Mouse (Mus musculus): ENCODE measurements around the gene Ctcf. TPM values are rescaled to one million over a fixed set of nuclear protein-coding genes. Genes with fewer than 3 reads are reported as not detected.
"Not testable (repeated sequence)": the region's sequence is repeated elsewhere in the genome, so short reads cannot be mapped to it uniquely, and the experiment has no call there.

Ctcf gene
- 132 and 157 TPM in 2 replicates for polyA plus RNA-seq (2016; fragmentation: Nextera tagmentation; extraction: Ambion mirVana)

GRCm38 (mm10) chr8:105636018-105636962 is at the start of gene Ctcf:
Ctcf (plus strand) TSS chr8:105636568.
- peaks cover 15% of the 10 kb centered on the region for H3K36me3 ChIP-seq
- no peaks in the 10 kb centered on the region for H3K27me3 ChIP-seq (ENCODE audit: low read depth, poor library complexity, severe bottlenecking)
- under 1% methylated on average over 125 of the region's 126 CpGs for WGBS
- peak; percentile 97 for DNase-seq (ENCODE audit: low spot score)
- peak within 1 kb of the TSS; percentile 100 for H3K27ac ChIP-seq
- peak within 1 kb of the TSS; percentile 94 for H3K4me3 ChIP-seq
- H3K4me1 ChIP-seq: peaks cover 28% of the 10 kb centered on the region
- no peaks in the 10 kb centered on the region for H3K9me3 ChIP-seq (replicated peaks)

- no peak overlapping the region for H3K4me3 ChIP-seq
- H3K36me3 ChIP-seq: no peaks in the 10 kb centered on the region
- 82% methylated on average over 2 of the region's 2 CpGs for WGBS
- H3K27ac ChIP-seq: no peak overlapping the region
- H3K4me1 ChIP-seq: peaks cover 22% of the 10 kb centered on the region
- no peaks in the 10 kb centered on the region for H3K9me3 ChIP-seq (replicated peaks)
- H3K27me3 ChIP-seq (ENCODE audit: low read depth, poor library complexity, severe bottlenecking): peaks cover 10% of the 10 kb centered on the region
- no peak for DNase-seq (ENCODE audit: low spot score)
These were observed 43.9 kb upstream of the Ctcf start for GRCm38 (mm10) chr8:105592431-105592830.

GRCm38 (mm10) chr8:105593859-105594258 is 42.5 kb upstream of the Ctcf start:
- H3K27ac ChIP-seq: peak overlapping the region; percentile 63; the same call in 1 of the 2 replicates
- H3K4me1 ChIP-seq: peaks cover 22% of the 10 kb centered on the region
- H3K4me3 ChIP-seq: peak overlapping the region; percentile 36
- peak; percentile 59 for DNase-seq (ENCODE audit: low spot score)
- H3K27me3 ChIP-seq (ENCODE audit: low read depth, poor library complexity, severe bottlenecking): peaks cover 10% of the 10 kb centered on the region; the same call in 1 of the 2 replicates
- whole genome bisulfite sequencing: 19% methylated on average over 15 of the region's 15 CpGs
- no peaks in the 10 kb centered on the region for H3K9me3 ChIP-seq (replicated peaks)
- no peaks in the 10 kb centered on the region for H3K36me3 ChIP-seq

- Histone ChIP-seq H3K27me3 (ENCODE audit: low read depth, poor library complexity, severe bottlenecking) (peaks cover 10% of the 10 kb centered on the region; the same call in 1 of the 2 replicates), H3K27ac (peak overlapping the region; percentile 63; the same call in 1 of the 2 replicates), H3K4me1 (peaks cover 22% of the 10 kb centered on the region), H3K4me3 (no peak overlapping the region), H3K9me3 (replicated peaks) (no peaks in the 10 kb centered on the region), H3K36me3 (no peaks in the 10 kb centered on the region)
- 81% methylated on average over 18 of the region's 18 CpGs for WGBS
- DNase-seq (ENCODE audit: low spot score): no peak
These were observed 41.7 kb upstream of the Ctcf start for GRCm38 (mm10) chr8:105594451-105595242.

- no peaks in the 10 kb centered on the region for H3K9me3 ChIP-seq (replicated peaks)
- peak; percentile 71 for DNase-seq (ENCODE audit: low spot score)
- peaks cover 10% of the 10 kb centered on the region; the same call in 1 of the 2 replicates for H3K27me3 ChIP-seq (ENCODE audit: low read depth, poor library complexity, severe bottlenecking)
- 4% methylated on average over 14 of the region's 14 CpGs for whole genome bisulfite sequencing
- H3K27ac ChIP-seq: 0 out of 2 replicates have a peak overlapping the region, but pooled peaks have one; percentile 25
- peaks cover 22% of the 10 kb centered on the region for H3K4me1 ChIP-seq
- no peaks in the 10 kb centered on the region for H3K36me3 ChIP-seq
- peak overlapping the region; percentile 33 for H3K4me3 ChIP-seq
These were observed 39.9 kb upstream of the Ctcf start for GRCm38 (mm10) chr8:105596362-105597034.

- Histone ChIP-seq H3K36me3 (no peaks in the 10 kb centered on the region), H3K27me3 (ENCODE audit: low read depth, poor library complexity, severe bottlenecking) (peaks cover 10% of the 10 kb centered on the region; the same call in 1 of the 2 replicates), H3K27ac (no peak overlapping the region), H3K4me3 (no peak overlapping the region), H3K9me3 (replicated peaks) (no peaks in the 10 kb centered on the region), H3K4me1 (peaks cover 19% of the 10 kb centered on the region)
- DNase-seq (ENCODE audit: low spot score): no peak
- WGBS: 85% methylated on average over 6 of the region's 6 CpGs
These were observed 37.6 kb upstream of the Ctcf start for GRCm38 (mm10) chr8:105598777-105599176.

- 78% methylated on average over 5 of the region's 5 CpGs for WGBS
These were observed 35.1 kb upstream of the Ctcf start for GRCm38 (mm10) chr8:105601301-105601700.

GRCm38 (mm10) chr8:105602540-105602939 is 33.8 kb upstream of the Ctcf start:
- H3K4me3 ChIP-seq; DNase-seq (ENCODE audit: low spot score); H3K27ac ChIP-seq; H3K27me3 ChIP-seq (ENCODE audit: low read depth, poor library complexity, severe bottlenecking); H3K36me3 ChIP-seq; H3K9me3 ChIP-seq (replicated peaks): not testable (repeated sequence)
- 76% methylated on average over 3 of the region's 3 CpGs for WGBS
- peaks cover 35% of the 10 kb centered on the region for H3K4me1 ChIP-seq

More at GRCm38 (mm10) chr8:105601301-105601700, 35.1 kb upstream of the Ctcf start:
- DNase-seq (ENCODE audit: low spot score): no peak
- Histone ChIP-seq H3K27me3 (ENCODE audit: low read depth, poor library complexity, severe bottlenecking) (no peaks in the 10 kb centered on the region), H3K27ac (no peak overlapping the region), H3K9me3 (replicated peaks) (no peaks in the 10 kb centered on the region), H3K4me3 (no peak overlapping the region), H3K36me3 (no peaks in the 10 kb centered on the region), H3K4me1 (peaks cover 30% of the 10 kb centered on the region)

- Histone ChIP-seq H3K27me3 (ENCODE audit: low read depth, poor library complexity, severe bottlenecking) (no peaks in the 10 kb centered on the region), H3K4me3 (peak within 1 kb of the TSS; percentile 90), H3K4me1 (peaks cover 38% of the 10 kb centered on the region), H3K36me3 (no peaks in the 10 kb centered on the region; the same call in 1 of the 2 replicates), H3K27ac (peak within 1 kb of the TSS; percentile 88), H3K9me3 (replicated peaks) (no peaks in the 10 kb centered on the region)
- WGBS: under 1% methylated on average over 40 of the region's 42 CpGs
- peak; percentile 88 for DNase-seq (ENCODE audit: low spot score)
These were observed 31.5 kb upstream of the Ctcf start, which contains the start of gene Ripor1 for GRCm38 (mm10) chr8:105604804-105605381. Ripor1 (plus strand) TSS chr8:105605255.

- Histone ChIP-seq H3K4me3 (peak overlapping the region; percentile 90), H3K36me3 (peaks cover 4% of the 10 kb centered on the region; the same call in 1 of the 2 replicates), H3K4me1 (peaks cover 38% of the 10 kb centered on the region), H3K27me3 (ENCODE audit: low read depth, poor library complexity, severe bottlenecking) (no peaks in the 10 kb centered on the region), H3K27ac (peak overlapping the region; percentile 88), H3K9me3 (replicated peaks) (no peaks in the 10 kb centered on the region)
- DNase-seq (ENCODE audit: low spot score): peak; percentile 70
- WGBS: 2% methylated on average over 39 of the region's 39 CpGs
These were observed 30.7 kb upstream of the Ctcf start for GRCm38 (mm10) chr8:105605491-105606188.

- WGBS: 2% methylated on average over 30 of the region's 30 CpGs
- DNase-seq (ENCODE audit: low spot score): peak; percentile 87
- Histone ChIP-seq H3K4me1 (peaks cover 38% of the 10 kb centered on the region), H3K27me3 (ENCODE audit: low read depth, poor library complexity, severe bottlenecking) (peaks cover 3% of the 10 kb centered on the region; the same call in 1 of the 2 replicates), H3K4me3 (peak overlapping the region; percentile 90), H3K9me3 (replicated peaks) (no peaks in the 10 kb centered on the region), H3K27ac (peak overlapping the region; percentile 88), H3K36me3 (peaks cover 5% of the 10 kb centered on the region; the same call in 1 of the 2 replicates)
These were observed 30.0 kb upstream of the Ctcf start for GRCm38 (mm10) chr8:105606189-105607023.
